ENCODE assay signal across 8 mouse cellular contexts in genomic region chr9:109094553-109095136, GRCm38 (mm10). TPM values are rescaled to one million over a fixed set of nuclear protein-coding genes. Genes with fewer than 3 reads are reported as not detected.
A peak's percentile ranks its signal among the peaks of the same experiment; 100 is the strongest.
DNase-seq lines count a peak whose midpoint lies in the region; ATAC-seq and TF ChIP-seq lines count a peak whose summit lies in the region.

No protein-coding gene starts in this region.

- H3K36me3 ChIP-seq in heart, adult 2 months (ENCODE audit: control insufficient read depth, insufficient read depth, low read length): no peaks in the 10 kb centered on the region
- peaks cover 31% of the 10 kb centered on the region for H3K36me3 ChIP-seq in hindbrain, embryonic 13.5 days
- peaks cover 25% of the 10 kb centered on the region for H3K36me3 ChIP-seq in liver, embryonic 13.5 days

- H3K4me2 ChIP-seq in hindbrain, embryonic 13.5 days: peak overlapping the region; percentile 95
- H3K4me2 ChIP-seq in liver, embryonic 13.5 days: peak overlapping the region; percentile 69

- H3K9me3 ChIP-seq in hindbrain, embryonic 13.5 days: no peaks in the 10 kb centered on the region
- no peaks in the 10 kb centered on the region for H3K9me3 ChIP-seq in liver, embryonic 13.5 days (replicated peaks)

- peak overlapping the region; percentile 73 for H3K4me3 ChIP-seq in heart, adult 2 months
- peak overlapping the region; percentile 33 for H3K4me3 ChIP-seq in bone marrow, adult 2 months (replicated peaks; ENCODE audit: control insufficient read depth, low read depth, low read length)
- H3K4me3 ChIP-seq in hindbrain, embryonic 13.5 days: peak overlapping the region; percentile 69
- peak overlapping the region; percentile 60 for H3K4me3 ChIP-seq in liver, embryonic 13.5 days (replicated peaks)

- TF ChIP-seq POLR2A in heart, adult 2 months (IDR thresholded peaks at IDR 0.05; ENCODE audit: insufficient read depth, low read depth, low read length): no peak
- no peak for TF ChIP-seq POLR2A in bone marrow, adult 2 months (IDR thresholded peaks at IDR 0.05; ENCODE audit: borderline replicate concordance, control insufficient read depth, low read depth, low read length)

- no peaks in the 10 kb centered on the region for H3K79me2 ChIP-seq in heart, adult 2 months (replicated peaks; ENCODE audit: control insufficient read depth, insufficient read depth, low read length)

- peak overlapping the region; percentile 72 for H3K27ac ChIP-seq in heart, adult 2 months
- H3K27ac ChIP-seq in bone marrow, adult 2 months (ENCODE audit: control insufficient read depth, insufficient read depth, low read depth, low read length, poor library complexity): no peak overlapping the region
- peak overlapping the region; percentile 100 for H3K27ac ChIP-seq in hindbrain, embryonic 13.5 days
- peak overlapping the region; percentile 86 for H3K27ac ChIP-seq in liver, embryonic 13.5 days

- peak; percentile 9; the same call in 1 of the 2 replicates for ATAC-seq in hindbrain, embryonic 13.5 days (ENCODE audit: low FRiP score)
- ATAC-seq in liver, embryonic 13.5 days (ENCODE audit: low read depth): peak; percentile 41

- no peak for TF ChIP-seq EP300 in heart, adult 2 months (IDR thresholded peaks at IDR 0.05; ENCODE audit: insufficient read depth, low read depth, low read length)

- WGBS in heart, adult 2 months: 10% methylated on average over 21 of the region's 21 CpGs
- 5% methylated on average over 21 of the region's 21 CpGs for WGBS in bone marrow, adult 2 months
- WGBS in hindbrain, embryonic 13.5 days: under 1% methylated on average over 21 of the region's 21 CpGs
- 5% methylated on average over 21 of the region's 21 CpGs for WGBS in liver, embryonic 13.5 days (ENCODE audit: insufficient replicate concordance)

- H3K9ac ChIP-seq in heart, adult 2 months (ENCODE audit: low read depth, low read length): peak overlapping the region; percentile 41
- H3K9ac ChIP-seq in hindbrain, embryonic 13.5 days: peak overlapping the region; percentile 97
- peak overlapping the region; percentile 67 for H3K9ac ChIP-seq in liver, embryonic 13.5 days

- peaks cover 7% of the 10 kb centered on the region for H3K4me1 ChIP-seq in heart, adult 2 months (ENCODE audit: control insufficient read depth, insufficient read depth, low read length)
- no peaks in the 10 kb centered on the region; the same call in 1 of the 2 replicates for H3K4me1 ChIP-seq in bone marrow, adult 2 months (ENCODE audit: control insufficient read depth, insufficient read depth, low read length)
- H3K4me1 ChIP-seq in hindbrain, embryonic 13.5 days (replicated peaks): peaks cover 51% of the 10 kb centered on the region
- peaks cover 47% of the 10 kb centered on the region for H3K4me1 ChIP-seq in liver, embryonic 13.5 days (replicated peaks)

- no peaks in the 10 kb centered on the region for H3K27me3 ChIP-seq in heart, adult 2 months (ENCODE audit: control insufficient read depth, insufficient read depth, low read length)
- H3K27me3 ChIP-seq in hindbrain, embryonic 13.5 days: no peaks in the 10 kb centered on the region
- peaks cover 51% of the 10 kb centered on the region for H3K27me3 ChIP-seq in liver, embryonic 13.5 days

- intact Hi-C loops in heart, adult 2 months (cut with DNase I): no loop called here

- no peak for DNase-seq in heart, adult 2 months
- DNase-seq in heart, adult 11 months: no peak
- no peak for DNase-seq in liver, embryonic 13.5 days
- peak; percentile 23 for DNase-seq in naive thymus-derived CD4-positive, alpha-beta T cell, adult 2 months (ENCODE audit: low read depth)
- DNase-seq in layer of hippocampus, postnatal 14 days (ENCODE audit: low spot score in 2 of 2): no peak
- DNase-seq in frontal cortex, adult 2 months (ENCODE audit: extremely low spot score in 1 of 2, low spot score in 1 of 2): no peak

- no peak for TF ChIP-seq CTCF in heart, adult 2 months (IDR thresholded peaks at IDR 0.05)
- no peak for TF ChIP-seq CTCF in bone marrow, adult 2 months (IDR thresholded peaks at IDR 0.05; ENCODE audit: control insufficient read depth, insufficient read depth, low read length)

RNA-seq across cellular contexts. Expression of gene Plxnb1, which starts 0.5 kb away (rescaled TPM):
- 10 to 100 TPM; 15.7 to 21.1 TPM for total RNA-seq in heart, adult 2 months (2021)
- 25.0 and 31.9 TPM in 2 replicates for polyA plus RNA-seq in heart, adult 2 months (2012; rRNA removed)
- polyA plus RNA-seq in bone marrow, adult 2 months (2011; ENCODE audit: insufficient read depth, insufficient read length, low replicate concordance, missing spikeins): 1.1 and 2.1 TPM in 2 replicates
- 22.5 and 27.2 TPM in 2 replicates for polyA plus RNA-seq in hindbrain, embryonic 13.5 days (2015; fragmentation: Nextera tagmentation; extraction: Ambion mirVana)
- 2.3 and 3.2 TPM in 2 replicates for polyA plus RNA-seq in liver, embryonic 13.5 days (2015; fragmentation: Nextera tagmentation; extraction: Ambion mirVana)
- 10 to 100 TPM; 90.5 to 91.9 TPM for total RNA-seq in layer of hippocampus, postnatal 14 days (2021)
- 27.6 and 32.6 TPM in 2 replicates for polyA plus RNA-seq in frontal cortex, adult 2 months (2012; rRNA removed)

RNA-seq across cellular contexts. Expression of gene Tma7, which starts 12.3 kb away (rescaled TPM):
- total RNA-seq in heart, adult 2 months (2021): 100 to 1,000 TPM; 218 to 235 TPM
- 41.4 and 59.3 TPM in 2 replicates for polyA plus RNA-seq in heart, adult 2 months (2012; rRNA removed)
- 206 and 254 TPM in 2 replicates for polyA plus RNA-seq in bone marrow, adult 2 months (2011; ENCODE audit: insufficient read depth, insufficient read length, low replicate concordance, missing spikeins)
- 741 and 764 TPM in 2 replicates for polyA plus RNA-seq in hindbrain, embryonic 13.5 days (2015; fragmentation: Nextera tagmentation; extraction: Ambion mirVana)
- 480 and 506 TPM in 2 replicates for polyA plus RNA-seq in liver, embryonic 13.5 days (2015; fragmentation: Nextera tagmentation; extraction: Ambion mirVana)
- 100 to 1,000 TPM; 304 to 316 TPM for total RNA-seq in layer of hippocampus, postnatal 14 days (2021)
- polyA plus RNA-seq in frontal cortex, adult 2 months (2012; rRNA removed): 173 and 184 TPM in 2 replicates

RNA-seq across cellular contexts. Expression of gene Ccdc51, which starts 12.4 kb away (rescaled TPM):
- total RNA-seq in heart, adult 2 months (2021): 10 to 100 TPM; 11.1 to 11.8 TPM
- 7.0 and 9.2 TPM in 2 replicates for polyA plus RNA-seq in heart, adult 2 months (2012; rRNA removed)
- polyA plus RNA-seq in bone marrow, adult 2 months (2011; ENCODE audit: insufficient read depth, insufficient read length, low replicate concordance, missing spikeins): 3.4 and 6.0 TPM in 2 replicates
- 14.6 and 14.7 TPM in 2 replicates for polyA plus RNA-seq in hindbrain, embryonic 13.5 days (2015; fragmentation: Nextera tagmentation; extraction: Ambion mirVana)
- 14.6 and 14.7 TPM in 2 replicates for polyA plus RNA-seq in liver, embryonic 13.5 days (2015; fragmentation: Nextera tagmentation; extraction: Ambion mirVana)
- 1 to 10 TPM; 7.4 to 9.4 TPM for total RNA-seq in layer of hippocampus, postnatal 14 days (2021)
- polyA plus RNA-seq in frontal cortex, adult 2 months (2012; rRNA removed): 5.9 and 6.0 TPM in 2 replicates

RNA-seq across cellular contexts. Expression of gene Atrip, which starts 20.7 kb away (rescaled TPM):
- 1 to 10 TPM; 8.0 to 9.0 TPM for total RNA-seq in heart, adult 2 months (2021)
- polyA plus RNA-seq in heart, adult 2 months (2012; rRNA removed): 10.0 and 13.9 TPM in 2 replicates
- polyA plus RNA-seq in bone marrow, adult 2 months (2011; ENCODE audit: insufficient read depth, insufficient read length, low replicate concordance, missing spikeins): 5.8 and 10.2 TPM in 2 replicates
- 27.8 and 32.4 TPM in 2 replicates for polyA plus RNA-seq in hindbrain, embryonic 13.5 days (2015; fragmentation: Nextera tagmentation; extraction: Ambion mirVana)
- polyA plus RNA-seq in liver, embryonic 13.5 days (2015; fragmentation: Nextera tagmentation; extraction: Ambion mirVana): 12.6 and 12.7 TPM in 2 replicates
- total RNA-seq in layer of hippocampus, postnatal 14 days (2021): 10 to 100 TPM; 27.3 to 31.7 TPM
- polyA plus RNA-seq in frontal cortex, adult 2 months (2012; rRNA removed): 35.6 and 37.6 TPM in 2 replicates

RNA-seq across cellular contexts. Expression of gene Trex1, which starts 35.1 kb away (rescaled TPM):
- total RNA-seq in heart, adult 2 months (2021): 10 to 100 TPM; 12.6 to 13.3 TPM
- polyA plus RNA-seq in heart, adult 2 months (2012; rRNA removed): 45.8 and 55.2 TPM in 2 replicates
- polyA plus RNA-seq in bone marrow, adult 2 months (2011; ENCODE audit: insufficient read depth, insufficient read length, low replicate concordance, missing spikeins): 10.1 and 19.5 TPM in 2 replicates
- polyA plus RNA-seq in hindbrain, embryonic 13.5 days (2015; fragmentation: Nextera tagmentation; extraction: Ambion mirVana): 12.9 and 15.2 TPM in 2 replicates
- 7.4 and 8.9 TPM in 2 replicates for polyA plus RNA-seq in liver, embryonic 13.5 days (2015; fragmentation: Nextera tagmentation; extraction: Ambion mirVana)
- total RNA-seq in layer of hippocampus, postnatal 14 days (2021): 10 to 100 TPM in 1 of 2 experiments, 1 to 10 TPM in 1; 9.9 to 10.8 TPM
- 36.9 and 43.5 TPM in 2 replicates for polyA plus RNA-seq in frontal cortex, adult 2 months (2012; rRNA removed)

Comparison
In these comparisons a context has a peak if more than half of its experiments do, and no peak if none do; other contexts are left out.
1. H3K9ac ChIP-seq: peak in every context shown above with its lines; median percentile 97 in hindbrain, embryonic 13.5 days; 67 in liver, embryonic 13.5 days; 41 in heart, adult 2 months.